Mouse (Mus musculus): ENCODE measurements at regions not wholly inside any gene's neighbourhood (a gene's known extent, or its start where the extent isn't known, plus 50 kb on each side); places are given as distances from the start of the nearest gene placed in this dataset.

DNA sequence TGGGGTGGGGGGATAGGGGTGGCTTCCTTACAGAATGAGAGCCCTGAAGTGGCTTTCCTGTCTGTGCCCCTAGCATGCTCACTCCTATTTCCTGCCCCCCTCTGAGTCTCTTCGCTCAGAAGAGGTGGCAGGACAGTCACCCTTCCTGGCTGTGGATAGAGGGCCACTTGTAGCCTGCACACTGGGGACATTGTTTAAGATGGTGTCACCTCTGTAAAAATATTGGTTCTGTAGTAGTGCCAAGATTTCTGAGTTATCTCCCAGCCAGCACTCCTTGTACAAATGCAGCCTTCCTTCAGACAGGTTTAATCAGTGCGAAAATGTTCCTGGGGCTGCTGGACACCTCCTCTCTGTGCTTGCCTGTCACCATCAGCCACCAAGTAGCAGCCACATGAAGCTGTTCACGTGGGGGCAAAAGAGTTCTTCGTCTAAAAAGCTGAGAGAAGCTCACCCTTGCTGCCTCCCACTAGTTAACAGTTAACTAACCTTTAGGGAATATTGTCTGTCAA is 136.1 kb upstream of the Id2 start:
- DNase-seq (ENCODE audit: low spot score in 2 of 2), result no peak

DNA sequence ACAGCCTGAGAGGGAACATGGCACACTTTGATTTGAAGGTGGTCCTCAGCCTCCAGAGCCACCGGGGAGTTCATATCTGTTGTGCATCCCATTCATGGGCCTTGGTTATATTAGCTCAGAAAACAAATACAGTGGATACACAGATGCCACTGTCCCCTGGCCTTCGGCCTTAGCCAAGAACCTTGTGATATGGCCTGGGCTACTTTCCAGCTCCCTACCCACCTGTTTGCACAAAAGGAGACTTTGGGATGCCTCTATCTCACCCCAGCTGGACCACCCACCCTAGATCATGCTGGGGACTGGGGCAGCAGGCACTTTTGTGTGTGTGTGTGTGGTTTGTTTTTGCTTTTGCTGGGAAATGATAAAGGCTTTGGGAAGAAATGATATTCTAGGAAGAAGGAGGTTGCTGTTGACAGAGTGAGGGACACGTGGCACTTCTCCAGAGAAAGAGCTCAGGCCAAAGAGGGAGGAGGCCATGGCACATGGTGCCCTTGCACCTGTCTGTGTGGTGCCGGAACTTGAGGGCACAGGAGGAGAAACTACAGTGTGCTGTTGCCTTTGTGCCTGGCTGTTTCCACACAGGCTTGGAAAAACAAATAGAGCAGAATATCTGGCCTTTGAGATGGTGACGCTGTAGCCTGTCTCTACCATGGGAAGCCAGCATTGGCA is 135.6 kb upstream of the Id2 start:
- no peak for DNase-seq (ENCODE audit: low spot score in 2 of 2)

DNA sequence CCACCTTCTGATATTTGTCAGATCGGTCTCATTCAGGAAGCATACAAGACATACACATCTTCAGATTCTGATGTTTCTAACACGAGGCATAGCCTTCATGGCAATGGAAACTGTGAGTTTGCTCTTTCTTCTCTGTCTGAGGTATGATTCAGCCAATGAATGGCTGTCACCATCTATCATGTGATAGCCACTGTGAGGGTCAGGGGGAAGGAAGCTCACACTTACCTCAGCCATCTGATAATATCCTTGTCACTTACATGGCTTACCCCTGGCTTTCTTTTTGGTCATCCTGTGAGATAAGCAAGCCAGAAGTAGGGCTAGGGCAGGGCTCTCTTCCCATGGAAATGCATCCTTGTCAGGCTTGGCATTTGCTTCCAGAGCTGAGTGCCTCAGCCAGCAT is 131.8 kb upstream of the Id2 start:
- no peak for DNase-seq (ENCODE audit: low spot score in 2 of 2)

DNA sequence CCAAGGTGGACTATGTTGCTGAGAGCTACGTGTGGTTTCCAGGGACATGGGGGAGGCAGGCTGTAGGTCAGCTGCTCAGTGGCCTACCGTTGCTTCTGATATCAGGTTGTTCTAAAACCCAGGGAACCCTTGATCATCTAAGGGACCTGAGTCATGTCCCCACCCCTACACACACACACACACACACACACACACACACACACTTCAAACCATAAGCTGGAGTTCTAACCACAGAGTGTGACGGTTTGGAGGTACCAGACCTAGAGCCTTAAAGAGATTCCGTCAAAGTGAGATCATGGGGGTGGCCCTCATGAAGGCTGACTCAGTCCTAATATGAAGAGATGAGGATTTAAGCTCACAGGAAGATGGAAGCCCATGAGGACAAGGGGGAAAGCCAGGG is 130.8 kb upstream of the Id2 start:
- DNase-seq (ENCODE audit: low spot score in 2 of 2), result no peak

DNA sequence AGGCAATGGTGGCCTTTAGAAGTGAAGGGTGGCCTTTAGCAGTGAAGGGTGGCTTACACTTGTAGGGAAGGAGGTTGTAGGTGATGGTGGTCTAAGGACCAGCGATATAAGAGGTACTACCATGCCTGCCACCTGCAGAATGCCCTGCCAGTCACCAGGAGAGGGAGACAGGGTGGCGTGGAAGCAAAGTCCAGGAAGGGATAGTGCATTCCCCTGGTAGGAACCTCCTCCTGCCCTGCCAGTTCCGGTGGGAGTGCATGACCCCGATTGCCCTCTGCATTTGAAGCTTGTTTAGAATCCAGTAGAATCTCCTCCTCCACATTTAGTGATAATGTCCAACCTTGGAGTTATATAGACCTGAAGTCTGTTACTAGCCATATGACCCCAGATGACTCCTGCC is 127.7 kb upstream of the Id2 start:
- DNase-seq (ENCODE audit: low spot score in 2 of 2), result no peak

DNA sequence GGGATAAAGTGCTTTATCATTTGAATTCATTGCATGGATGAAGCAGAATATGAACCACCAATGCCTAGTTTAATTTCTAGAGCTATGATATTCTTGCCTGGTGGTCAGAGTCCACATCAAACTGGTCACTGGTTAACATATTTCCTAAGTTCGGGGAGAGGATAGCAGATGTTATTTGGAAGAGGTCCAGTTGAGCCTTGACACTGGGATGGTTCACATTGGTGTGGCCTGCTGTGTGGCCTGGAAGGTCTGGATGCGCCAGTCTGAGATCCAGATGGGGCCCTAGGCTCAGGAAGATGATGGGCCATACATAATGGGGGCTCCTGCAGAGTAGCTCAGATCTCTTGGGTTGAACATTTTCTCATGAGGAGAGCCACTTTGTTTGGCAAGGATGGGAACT is 127.3 kb upstream of the Id2 start:
- no peak for DNase-seq (ENCODE audit: low spot score in 2 of 2)

DNA sequence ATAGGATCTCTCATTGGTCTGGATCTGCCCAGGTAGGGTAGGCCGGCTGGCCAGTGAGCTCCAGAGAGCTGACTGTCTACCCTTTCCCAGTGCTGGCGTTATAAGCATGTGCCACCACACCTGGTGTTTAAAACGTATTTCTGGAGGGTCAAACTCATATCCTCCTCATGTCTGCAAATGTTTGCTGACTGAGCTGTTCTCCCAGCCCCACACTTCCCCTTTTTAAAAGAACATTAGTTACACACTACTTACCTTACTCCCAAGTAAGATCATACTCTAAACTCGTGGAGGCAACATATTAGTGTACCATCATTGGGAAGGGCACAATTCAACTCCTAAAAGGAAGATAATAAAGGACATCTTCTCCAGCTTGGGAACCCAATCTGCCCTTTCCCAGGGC is 126.6 kb upstream of the Id2 start:
- DNase-seq (ENCODE audit: low spot score in 2 of 2), result no peak

DNA sequence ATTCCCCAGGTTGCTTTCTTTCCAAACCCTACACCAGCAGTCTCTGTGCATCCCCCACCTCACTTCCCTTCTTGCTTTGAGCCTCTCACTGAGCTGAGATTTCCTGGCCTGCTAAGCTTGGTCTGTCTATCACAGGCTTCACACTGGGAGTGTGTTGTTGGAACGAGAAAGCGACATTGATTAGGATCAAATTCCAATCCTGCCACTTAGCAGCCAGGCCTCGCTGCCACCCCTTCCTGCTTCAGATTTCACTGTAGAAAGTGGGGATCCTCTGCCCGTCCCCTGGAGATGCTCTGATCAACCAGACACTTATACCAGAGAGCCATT is 123.8 kb upstream of the Id2 start:
- DNase-seq (ENCODE audit: low spot score in 2 of 2), result no peak

DNA sequence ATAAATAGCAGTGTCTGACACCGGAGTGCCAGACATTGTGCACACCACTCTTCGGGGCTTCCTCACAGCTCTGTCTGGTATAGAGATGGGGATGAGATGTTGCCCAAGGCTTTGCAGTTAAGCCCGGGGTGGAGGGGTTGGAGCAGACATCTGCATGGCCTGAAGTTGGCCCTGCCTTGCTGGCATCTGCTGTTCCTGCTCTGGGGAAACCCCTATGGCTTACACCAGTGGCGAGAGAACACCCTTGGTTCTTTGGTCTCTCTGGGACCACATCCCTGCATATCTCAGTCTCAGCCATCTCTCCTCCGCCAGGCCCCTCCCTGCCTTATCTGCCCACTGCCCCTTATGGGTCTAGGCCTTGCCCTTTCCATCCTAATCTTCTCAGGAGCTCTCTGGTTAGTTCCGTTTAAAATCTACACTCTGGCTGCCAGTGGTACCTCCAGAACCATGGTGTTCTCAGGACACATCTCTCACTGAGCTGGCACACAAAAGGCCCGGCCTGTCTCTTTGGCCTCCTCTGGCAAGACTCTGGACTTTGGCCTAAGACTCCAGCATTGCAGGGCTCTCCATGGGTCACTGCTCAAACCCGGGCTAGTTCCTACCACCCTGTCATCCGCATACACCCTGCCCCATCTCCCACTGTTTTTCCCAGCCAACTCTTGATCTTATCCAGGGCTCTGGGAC is 123.3 kb upstream of the Id2 start:
- no peak for DNase-seq (ENCODE audit: low spot score in 2 of 2)

DNA sequence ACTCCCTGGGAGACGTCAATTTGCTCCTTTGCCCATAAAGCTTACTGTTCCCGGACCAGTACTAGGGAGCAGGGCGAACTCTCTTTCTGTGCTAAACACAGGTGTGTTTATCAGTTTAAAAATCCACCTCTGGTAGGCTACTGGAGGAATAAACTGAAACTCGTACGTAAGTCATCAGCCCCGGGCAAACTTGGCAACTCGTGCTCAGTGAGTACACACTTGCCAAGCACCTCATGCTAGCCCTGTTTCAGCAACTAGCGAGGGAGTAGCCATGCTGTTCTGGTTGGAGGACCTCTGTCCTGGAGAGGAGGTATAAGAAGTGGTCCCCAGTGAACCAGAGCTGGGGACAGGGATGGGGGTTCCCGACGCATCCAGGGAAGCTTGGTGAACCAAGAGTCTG is 122.6 kb upstream of the Id2 start:
- DNase-seq (ENCODE audit: low spot score in 2 of 2), result no peak

DNA sequence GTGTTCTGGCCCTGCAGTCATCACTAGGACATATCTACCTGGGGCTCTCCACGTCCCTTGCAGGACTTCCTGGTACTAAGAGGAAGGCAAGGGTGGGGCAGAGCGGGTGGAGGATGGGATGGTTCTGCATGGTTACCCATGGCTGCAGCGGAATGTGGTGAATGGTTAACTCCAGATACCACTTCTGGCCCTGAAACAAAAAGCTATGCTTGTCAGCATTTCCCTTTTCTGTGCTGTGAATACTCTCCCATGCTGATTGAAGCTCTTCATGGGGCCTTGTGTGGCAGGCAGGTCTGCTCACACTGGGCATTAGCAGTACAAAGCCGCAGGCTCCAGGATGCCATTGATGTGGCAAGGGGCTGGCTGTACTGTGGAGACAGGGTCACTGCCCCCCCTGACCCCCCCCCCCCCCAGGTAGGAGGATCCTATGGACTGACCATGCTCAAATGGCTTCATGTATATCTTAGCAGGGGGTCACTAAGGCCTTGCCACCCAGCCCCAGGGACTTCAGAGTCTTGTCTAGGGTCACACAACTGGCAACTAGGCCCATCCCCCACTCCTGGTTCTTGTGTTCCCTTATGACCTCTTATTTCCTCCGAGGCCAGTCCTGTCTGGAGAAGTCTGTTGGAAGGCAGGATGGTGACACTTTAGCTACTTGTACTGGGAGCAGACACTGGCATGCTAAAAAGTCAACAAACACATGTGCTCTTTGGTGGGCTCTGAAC is 120.0 kb upstream of the Id2 start:
- DNase-seq (ENCODE audit: low spot score in 2 of 2), result peak in 1 of 2 experiments; percentile 42

DNA sequence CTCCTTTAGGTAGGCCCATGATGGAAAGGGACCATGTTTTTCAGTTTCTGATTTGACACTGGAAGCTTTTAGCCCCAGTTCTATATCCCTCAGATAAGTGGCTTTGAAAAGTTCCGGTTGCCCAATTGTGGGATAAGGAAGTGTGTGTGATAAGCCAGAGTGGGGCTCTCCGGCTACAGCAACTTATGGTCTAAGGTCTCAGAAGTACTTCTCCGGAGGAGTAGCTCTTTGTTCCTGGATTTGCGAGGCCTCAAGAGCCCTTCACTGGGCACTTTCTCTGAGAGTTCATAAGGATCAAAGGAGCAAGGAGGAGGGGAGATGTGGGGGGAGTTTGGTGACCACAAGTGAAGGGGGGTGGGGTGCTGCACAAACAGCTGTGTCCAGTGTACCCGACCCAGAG is 118.3 kb upstream of the Id2 start:
- DNase-seq (ENCODE audit: low spot score in 2 of 2), result no peak

DNA sequence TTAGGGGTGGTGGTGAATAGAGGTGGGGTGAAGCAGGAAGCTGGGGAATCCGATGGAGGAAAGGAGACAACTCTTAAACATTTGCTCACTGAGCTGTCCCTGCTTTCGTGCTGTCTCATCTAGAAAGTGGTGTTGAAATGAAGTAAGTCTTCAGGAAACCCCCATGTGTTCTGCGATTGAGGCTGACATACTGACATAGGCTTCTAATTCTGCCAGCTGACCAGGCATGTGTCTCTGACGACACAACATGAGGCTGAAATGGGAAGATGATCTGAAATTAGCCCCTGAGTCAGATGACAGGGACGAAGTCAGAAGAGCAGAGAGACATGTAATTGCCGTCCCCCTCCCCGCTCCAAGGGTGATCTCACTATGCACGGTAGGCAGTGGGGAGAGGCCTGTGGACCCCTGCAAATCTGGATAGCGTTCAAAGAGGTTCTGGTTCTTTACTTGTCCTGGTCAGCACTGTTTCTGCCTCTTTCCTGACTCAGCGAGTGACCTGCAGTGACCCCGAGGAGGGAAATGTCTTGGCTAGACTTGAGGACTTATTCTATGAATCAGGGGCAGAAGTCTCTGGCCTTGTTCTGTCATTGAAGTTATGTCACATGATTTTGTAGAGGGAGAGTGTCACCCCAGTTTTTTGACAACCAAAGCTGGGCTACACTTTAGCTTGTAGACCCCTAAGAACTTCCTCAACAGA is 117.0 kb upstream of the Id2 start:
- no peak for DNase-seq (ENCODE audit: low spot score in 2 of 2)

DNA sequence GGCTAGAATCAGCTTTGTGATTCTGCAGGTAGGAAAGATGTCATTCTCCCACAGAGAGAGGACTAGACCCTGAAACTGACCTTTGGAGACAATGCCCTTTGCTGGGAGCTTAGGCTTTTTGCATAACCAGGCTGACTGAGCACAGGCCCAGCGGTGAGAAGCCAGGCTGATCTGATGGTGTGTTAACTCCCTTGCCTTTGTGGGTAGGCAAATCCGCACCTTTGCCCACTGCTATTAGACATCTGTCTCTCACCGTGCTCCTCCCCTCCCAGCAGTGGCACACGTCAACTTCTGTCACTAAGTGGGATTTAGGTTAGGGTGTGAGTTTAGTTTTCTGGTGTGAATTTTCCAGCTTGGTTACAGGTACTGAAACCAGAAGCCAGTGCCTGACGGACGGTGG is 114.4 kb upstream of the Id2 start:
- no peak for DNase-seq (ENCODE audit: low spot score in 2 of 2)

DNA sequence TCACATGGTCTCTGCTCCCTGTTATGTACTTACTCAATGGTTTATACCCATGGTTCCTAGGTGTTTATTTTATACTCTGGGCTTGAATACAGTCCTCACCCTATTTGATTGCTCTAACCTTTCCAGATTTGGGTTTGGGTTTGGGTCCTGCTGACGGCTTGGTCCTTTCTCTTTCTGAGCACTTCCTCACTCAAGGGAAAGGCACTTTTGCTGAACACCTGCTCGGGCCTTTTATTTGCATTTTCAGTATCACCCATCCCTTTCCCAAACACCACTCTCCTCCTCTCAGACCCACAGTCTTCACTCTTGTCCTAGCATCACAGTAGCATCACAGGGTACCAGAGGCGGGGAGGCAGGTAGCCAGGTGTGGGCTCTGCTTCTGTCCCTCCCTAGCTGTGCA is 113.7 kb upstream of the Id2 start:
- no peak for DNase-seq (ENCODE audit: low spot score in 2 of 2)

DNA sequence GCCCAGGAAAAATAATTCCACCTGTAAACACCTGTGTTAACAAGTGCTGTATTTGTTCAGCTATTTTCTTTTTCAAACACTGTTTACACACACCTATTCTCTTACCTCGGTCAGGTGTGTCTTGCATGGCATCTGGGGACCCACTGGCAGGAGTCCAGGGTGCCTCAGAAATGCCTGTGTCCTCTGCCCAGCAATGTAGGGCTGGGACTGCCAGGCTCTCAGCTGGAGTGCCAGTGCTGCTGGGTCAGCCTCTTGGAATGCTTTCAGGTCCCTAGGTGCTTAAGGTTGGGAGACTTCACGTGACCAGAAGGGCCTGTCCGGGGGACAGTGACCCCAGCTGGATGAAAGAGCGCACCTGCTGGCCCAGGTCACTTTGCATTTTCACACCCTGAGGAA is 112.4 kb upstream of the Id2 start:
- no peak for DNase-seq (ENCODE audit: low spot score in 2 of 2)

DNA sequence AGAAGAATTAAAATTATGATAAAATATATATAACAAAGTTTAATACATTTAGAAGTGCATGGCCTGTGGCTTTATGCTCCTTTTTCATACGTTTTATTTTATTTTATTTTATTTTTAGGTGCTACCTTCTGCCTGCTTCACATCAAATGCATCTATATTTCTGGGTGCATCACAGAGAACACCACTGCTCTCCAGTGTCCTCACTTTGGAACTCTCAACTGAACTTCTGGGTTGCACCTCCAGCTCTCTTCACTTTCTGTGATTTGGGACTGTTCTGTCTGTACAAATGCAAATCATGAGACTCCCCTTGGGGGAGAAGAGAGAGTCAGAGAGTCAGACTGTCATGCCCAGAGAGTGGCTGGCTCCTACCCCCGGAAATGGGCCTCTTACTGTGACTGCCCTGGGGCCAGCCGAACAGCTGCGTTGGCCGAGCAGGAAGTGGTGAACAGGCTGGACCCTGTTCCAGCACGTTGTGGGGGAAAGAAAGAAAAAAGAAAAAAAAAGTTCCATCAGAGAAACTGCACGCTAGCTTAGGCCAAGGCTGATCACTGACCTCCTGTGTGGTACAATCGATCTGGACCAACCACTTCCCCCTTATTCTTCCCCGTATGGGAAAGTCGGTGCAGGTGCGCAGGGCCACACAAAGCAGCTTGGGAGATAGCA is 111.9 kb upstream of the Id2 start:
- peak; percentile 62 to 74 for DNase-seq (ENCODE audit: low spot score in 2 of 2)

DNA sequence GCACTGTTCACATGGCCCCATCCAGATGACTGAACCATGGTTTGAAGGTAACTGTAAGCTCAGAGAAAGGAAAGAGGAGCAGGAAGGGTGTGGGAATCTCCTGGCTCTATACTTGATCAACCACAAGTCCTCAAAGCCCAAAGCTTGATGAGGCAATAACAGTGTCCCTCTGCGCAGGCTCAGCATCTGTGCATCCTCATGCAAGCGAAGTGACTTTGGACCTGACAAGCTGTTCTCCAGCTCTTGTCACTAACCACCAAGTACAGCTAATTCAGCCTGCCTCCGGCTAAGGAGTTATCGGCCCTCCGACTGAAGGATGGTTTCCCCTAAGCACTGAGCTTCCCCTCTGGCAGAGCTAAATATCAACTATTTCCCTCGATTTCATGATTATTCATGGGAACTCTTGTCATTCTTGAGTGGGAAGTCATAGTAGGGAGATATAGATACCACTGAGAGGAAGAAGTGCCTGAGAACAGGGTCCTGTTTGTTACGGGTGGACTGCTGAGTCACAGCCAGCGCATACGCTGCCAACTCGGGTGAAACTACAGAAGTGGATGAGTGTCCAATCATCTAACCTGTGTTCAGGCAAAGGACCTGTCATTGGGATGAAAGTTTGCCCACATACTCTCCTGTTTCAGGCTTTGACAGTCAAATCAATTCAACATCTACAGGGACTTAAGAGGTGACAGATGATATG is 106.6 kb upstream of the Id2 start:
- DNase-seq (ENCODE audit: low spot score in 2 of 2), result no peak

DNA sequence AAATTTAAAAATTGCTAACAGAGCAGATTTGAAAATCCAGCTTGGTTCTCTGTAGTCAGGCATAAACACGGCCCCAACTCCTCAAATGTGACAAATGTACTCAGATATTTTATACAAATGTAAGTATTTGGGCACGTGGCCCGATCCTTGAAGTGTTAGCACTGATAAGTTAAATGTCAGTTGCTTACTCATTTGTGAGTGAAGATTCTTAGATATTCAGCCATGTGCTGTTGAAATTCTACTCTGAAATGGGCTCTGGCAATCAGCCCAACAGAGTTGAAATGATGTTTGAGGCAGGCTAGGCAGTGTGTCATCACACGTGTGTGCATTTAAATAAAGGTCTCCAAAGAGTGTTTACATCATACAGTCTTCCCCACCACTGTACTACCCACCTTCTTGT is 103.2 kb upstream of the Id2 start:
- DNase-seq (ENCODE audit: low spot score in 2 of 2), result no peak

DNA sequence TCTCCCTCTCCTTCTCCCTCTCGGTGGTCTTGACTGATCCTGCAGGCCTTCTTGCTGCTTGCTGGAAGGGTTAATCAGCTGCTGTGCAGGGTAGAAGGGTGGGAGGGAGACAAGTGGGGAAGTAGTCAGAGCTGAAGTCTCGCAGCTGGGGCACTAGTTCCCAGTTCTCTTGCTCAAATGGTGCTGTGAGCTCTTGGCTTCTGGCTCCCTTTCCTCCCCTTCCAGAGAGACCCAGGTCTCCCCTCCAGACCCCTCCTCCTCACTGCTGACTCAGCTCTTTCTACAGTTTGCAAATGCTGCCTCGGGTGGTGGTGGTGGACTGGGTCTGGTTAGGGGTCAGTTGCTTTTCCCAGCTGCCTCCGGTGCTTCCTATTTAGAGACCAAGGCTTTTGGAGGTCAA is 100.8 kb upstream of the Id2 start:
- no peak for DNase-seq (ENCODE audit: low spot score in 2 of 2)

DNA sequence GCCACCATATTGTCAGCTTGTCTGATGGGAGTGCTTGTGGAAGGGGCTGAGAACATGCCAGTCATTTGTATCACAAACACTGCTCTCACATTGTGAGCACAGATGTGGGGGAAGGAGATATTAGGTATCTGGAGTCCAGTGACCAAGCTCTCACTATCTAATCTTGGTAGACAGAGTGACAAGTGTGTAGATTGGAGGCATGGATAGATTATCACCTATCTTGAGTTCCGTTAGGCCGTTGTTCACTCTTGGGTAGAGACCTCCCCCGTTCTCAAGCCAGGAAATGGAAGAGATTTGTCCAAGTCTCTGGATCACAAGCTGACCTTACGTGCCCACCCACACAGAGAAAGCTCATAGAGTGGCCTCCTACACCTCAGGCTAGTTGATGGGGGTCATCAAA is 99.1 kb upstream of the Id2 start:
- no peak for DNase-seq (ENCODE audit: low spot score in 2 of 2)
